Mouse (Mus musculus): Measurements from ENCODE around the gene Sgcb. TPM values are rescaled to one million over a fixed set of nuclear protein-coding genes. Genes with fewer than 3 reads are reported as not detected.

Sgcb gene
- polyA plus RNA-seq, 1 experiment, result 16.9 TPM

DNA sequence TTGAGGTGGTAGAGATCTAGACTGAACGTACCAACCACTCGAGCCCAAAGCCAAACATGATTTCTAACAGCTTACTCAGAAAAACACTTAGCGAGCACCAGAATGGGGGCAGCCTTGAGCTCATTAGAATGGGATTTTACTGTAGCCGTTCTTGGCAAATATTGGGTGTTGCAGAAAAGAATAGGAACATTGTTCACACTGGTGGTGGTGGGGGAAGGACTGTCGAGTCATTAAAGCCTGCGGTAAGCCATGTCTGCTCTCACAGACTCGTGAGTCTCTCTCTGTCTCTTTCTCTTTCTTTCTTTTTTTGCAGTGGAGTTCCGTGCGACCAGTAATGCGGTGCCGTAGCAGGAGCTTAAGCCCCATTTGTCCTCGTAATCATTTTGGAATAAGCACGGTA is 29.0 kb upstream of the Sgcb start:
- no peak overlapping the region for H3K27ac ChIP-seq (ENCODE audit: insufficient read depth, low read depth, low read length)
- TF ChIP-seq CTCF (IDR thresholded peaks at IDR 0.05; ENCODE audit: low read depth, low read length) (no peak), POLR2A (IDR thresholded peaks at IDR 0.05; ENCODE audit: borderline replicate concordance, low read depth, low read length) (no peak)
- H3K4me1 ChIP-seq (ENCODE audit: control insufficient read depth, insufficient read depth, low read length), result no peaks in the 10 kb centered on the region
- no peak overlapping the region for H3K4me3 ChIP-seq (ENCODE audit: insufficient read depth, low read length)

DNA sequence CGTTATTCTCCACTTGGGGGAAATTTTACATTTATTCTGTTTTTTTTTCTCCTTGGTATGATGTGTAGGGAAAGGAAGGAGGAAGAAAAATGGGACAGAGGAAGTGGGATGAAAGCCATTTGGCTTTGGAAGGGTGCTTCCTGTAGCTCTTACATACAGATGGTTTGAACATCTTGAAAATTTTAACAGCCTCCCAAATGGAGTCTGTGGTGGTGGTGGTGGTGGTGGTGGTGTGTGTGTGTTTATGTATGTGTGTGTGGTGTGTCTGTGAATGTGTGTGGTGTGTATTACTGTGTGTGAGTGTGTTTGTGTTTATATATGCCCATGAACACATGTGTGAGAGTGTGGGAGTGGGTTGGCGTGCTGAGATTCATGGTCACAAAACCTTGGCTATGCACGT is 28.0 kb upstream of the Sgcb start:
- TF ChIP-seq POLR2A (IDR thresholded peaks at IDR 0.05; ENCODE audit: borderline replicate concordance, low read depth, low read length), result no peak
- TF ChIP-seq CTCF (IDR thresholded peaks at IDR 0.05; ENCODE audit: low read depth, low read length), result no peak
- H3K4me3 ChIP-seq (ENCODE audit: insufficient read depth, low read length), result no peak overlapping the region
- no peaks in the 10 kb centered on the region for H3K4me1 ChIP-seq (ENCODE audit: control insufficient read depth, insufficient read depth, low read length)
- H3K27ac ChIP-seq (ENCODE audit: insufficient read depth, low read depth, low read length), result no peak overlapping the region

DNA sequence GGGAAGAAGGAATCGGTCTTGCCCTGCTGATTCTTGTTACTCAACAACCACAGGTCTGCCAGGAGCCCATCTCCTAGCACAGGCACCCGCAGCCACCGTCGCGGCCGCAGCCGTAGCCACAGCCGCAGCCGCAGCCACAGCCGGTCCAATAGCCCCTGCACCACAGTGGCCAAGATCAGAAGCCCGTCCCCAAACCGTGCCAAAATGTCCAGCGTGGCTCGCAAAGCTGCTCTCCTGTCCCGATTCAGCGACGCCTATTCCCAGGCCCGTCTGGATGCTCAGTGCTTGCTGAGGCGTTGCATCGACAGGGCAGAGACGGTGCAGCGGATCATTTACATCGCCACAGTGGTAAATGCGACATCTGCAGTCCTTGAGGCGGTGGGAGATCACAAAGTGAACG is 21.8 kb upstream of the Sgcb start:
- Histone ChIP-seq H3K4me1 (ENCODE audit: control insufficient read depth, insufficient read depth, low read length) (no peaks in the 10 kb centered on the region), H3K4me3 (ENCODE audit: insufficient read depth, low read length) (no peak overlapping the region), H3K27ac (ENCODE audit: insufficient read depth, low read depth, low read length) (no peak overlapping the region)
- no peak for TF ChIP-seq POLR2A (IDR thresholded peaks at IDR 0.05; ENCODE audit: borderline replicate concordance, low read depth, low read length)
- TF ChIP-seq CTCF (IDR thresholded peaks at IDR 0.05; ENCODE audit: low read depth, low read length), result no peak

DNA sequence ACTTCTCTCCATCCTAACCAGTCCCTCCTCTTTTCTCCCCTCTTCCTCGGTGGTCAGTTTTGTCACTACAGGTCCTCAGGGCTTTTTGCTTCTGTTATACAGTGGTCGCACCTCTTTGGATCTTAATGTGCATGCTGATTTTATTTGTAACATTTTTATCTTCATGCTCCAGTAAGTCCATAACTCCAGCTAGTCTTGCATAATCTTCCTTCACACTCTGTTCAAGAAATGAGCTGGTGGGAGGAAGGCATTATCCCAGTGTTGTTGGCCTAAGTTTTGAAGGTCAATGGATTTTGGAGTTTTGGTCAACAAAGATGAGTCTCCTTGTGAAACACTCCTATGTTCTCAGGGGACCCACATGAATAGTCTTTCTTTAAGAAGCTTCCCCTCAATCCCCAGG is 20.3 kb upstream of the Sgcb start:
- Histone ChIP-seq H3K4me3 (ENCODE audit: insufficient read depth, low read length) (no peak overlapping the region), H3K27ac (ENCODE audit: insufficient read depth, low read depth, low read length) (no peak overlapping the region), H3K4me1 (ENCODE audit: control insufficient read depth, insufficient read depth, low read length) (no peaks in the 10 kb centered on the region)
- TF ChIP-seq CTCF (IDR thresholded peaks at IDR 0.05; ENCODE audit: low read depth, low read length), result no peak
- no peak for TF ChIP-seq POLR2A (IDR thresholded peaks at IDR 0.05; ENCODE audit: borderline replicate concordance, low read depth, low read length)

DNA sequence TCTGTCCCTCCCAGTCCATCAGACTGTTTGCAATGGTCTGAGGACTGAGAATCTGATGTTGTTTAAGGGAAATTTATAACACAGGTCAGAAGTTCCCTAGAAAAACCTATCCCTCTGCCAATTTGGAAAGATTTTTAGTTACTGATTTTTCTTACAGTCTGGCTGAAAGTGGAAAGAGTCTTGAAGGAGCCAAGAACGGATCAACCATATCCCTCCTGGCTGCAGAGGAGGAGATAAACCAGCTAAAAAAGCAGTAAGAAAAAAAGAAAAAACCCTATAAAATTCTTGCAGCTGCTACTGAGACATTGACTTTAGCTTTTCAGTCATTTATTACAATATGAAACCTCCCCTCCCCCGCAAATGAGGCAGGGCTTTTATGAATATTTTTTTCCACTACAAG is 19.1 kb upstream of the Sgcb start:
- no peak for TF ChIP-seq POLR2A (IDR thresholded peaks at IDR 0.05; ENCODE audit: borderline replicate concordance, low read depth, low read length)
- TF ChIP-seq CTCF (IDR thresholded peaks at IDR 0.05; ENCODE audit: low read depth, low read length), result no peak
- no peak overlapping the region for H3K4me3 ChIP-seq (ENCODE audit: insufficient read depth, low read length)
- no peaks in the 10 kb centered on the region for H3K4me1 ChIP-seq (ENCODE audit: control insufficient read depth, insufficient read depth, low read length)
- H3K27ac ChIP-seq (ENCODE audit: insufficient read depth, low read depth, low read length), result no peak overlapping the region

DNA sequence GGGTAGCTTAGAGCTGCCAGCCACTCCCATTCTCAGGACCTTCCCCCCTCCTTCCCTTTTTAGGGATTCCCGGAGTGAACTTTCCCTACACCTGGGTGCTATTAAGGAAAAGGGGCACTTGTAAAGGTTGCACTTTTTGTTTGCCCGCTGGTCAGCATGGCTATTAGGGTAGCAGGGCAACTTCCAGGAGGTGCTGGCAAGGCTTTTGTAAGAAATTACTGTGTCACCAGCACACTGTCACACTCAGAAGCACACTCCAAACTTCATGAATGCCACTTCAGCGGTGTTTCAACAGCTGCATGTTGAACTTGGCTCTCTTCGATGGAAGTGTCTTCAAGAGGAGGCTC is 4.2 kb upstream of the Sgcb start:
- Histone ChIP-seq H3K27ac (ENCODE audit: insufficient read depth, low read depth, low read length) (no peak overlapping the region), H3K4me3 (ENCODE audit: insufficient read depth, low read length) (peak overlapping the region; percentile 61), H3K4me1 (ENCODE audit: control insufficient read depth, insufficient read depth, low read length) (no peaks in the 10 kb centered on the region; the same call in 1 of the 2 replicates)
- no peak for TF ChIP-seq POLR2A (IDR thresholded peaks at IDR 0.05; ENCODE audit: borderline replicate concordance, low read depth, low read length)
- no peak for TF ChIP-seq CTCF (IDR thresholded peaks at IDR 0.05; ENCODE audit: low read depth, low read length)

DNA sequence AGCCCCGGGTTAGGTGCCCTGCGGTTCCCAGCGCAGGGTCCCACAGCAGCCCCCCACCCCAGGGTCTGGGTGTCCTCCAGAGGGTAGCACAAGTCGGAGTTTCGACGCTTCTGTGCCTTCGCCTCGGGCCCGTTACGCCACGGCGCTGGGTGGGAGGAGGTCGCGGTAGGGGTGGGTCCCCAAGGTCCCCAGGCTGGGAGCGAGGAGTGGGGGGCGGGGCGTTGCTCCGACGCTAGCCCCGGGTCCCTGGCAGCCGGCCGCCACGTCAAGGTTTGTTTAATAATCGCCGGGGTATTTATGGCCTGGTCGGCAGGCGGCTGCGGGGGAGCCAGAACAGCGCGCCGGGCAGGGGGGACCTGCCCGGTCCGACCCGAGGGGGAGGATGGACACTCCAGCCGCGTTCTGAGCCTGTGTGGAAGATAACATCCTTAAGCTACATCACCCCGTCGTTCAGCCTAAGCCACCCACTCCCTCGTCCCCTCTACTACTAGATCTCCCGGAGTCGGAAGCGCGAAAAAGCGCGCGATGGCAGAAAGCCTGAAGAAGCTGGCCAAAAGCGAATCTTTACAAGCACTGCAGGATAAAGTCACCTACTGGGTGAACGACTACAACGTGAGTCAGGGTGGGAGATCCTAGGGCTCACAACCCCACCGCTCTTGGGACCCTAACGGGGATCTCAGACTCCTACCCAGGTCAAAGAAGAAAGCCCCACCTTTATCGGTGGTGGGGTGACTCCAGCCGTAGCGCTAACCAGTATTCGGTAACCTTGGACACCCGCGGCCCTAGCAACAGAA is 3.7 kb upstream of the Sgcb start, which contains the start of gene Spata18:
TSS of gene Spata18 (plus strand) at position 319 of the 794 bp plus-strand sequence.
- TF ChIP-seq CTCF (IDR thresholded peaks at IDR 0.05; ENCODE audit: low read depth, low read length) (no peak), POLR2A (IDR thresholded peaks at IDR 0.05; ENCODE audit: borderline replicate concordance, low read depth, low read length) (no peak)
- Histone ChIP-seq H3K4me3 (ENCODE audit: insufficient read depth, low read length) (peak within 1 kb of the TSS; percentile 61), H3K27ac (ENCODE audit: insufficient read depth, low read depth, low read length) (no peak within 1 kb of the TSS), H3K4me1 (ENCODE audit: control insufficient read depth, insufficient read depth, low read length) (peaks cover 4% of the 10 kb centered on the region; the same call in 1 of the 2 replicates)

DNA sequence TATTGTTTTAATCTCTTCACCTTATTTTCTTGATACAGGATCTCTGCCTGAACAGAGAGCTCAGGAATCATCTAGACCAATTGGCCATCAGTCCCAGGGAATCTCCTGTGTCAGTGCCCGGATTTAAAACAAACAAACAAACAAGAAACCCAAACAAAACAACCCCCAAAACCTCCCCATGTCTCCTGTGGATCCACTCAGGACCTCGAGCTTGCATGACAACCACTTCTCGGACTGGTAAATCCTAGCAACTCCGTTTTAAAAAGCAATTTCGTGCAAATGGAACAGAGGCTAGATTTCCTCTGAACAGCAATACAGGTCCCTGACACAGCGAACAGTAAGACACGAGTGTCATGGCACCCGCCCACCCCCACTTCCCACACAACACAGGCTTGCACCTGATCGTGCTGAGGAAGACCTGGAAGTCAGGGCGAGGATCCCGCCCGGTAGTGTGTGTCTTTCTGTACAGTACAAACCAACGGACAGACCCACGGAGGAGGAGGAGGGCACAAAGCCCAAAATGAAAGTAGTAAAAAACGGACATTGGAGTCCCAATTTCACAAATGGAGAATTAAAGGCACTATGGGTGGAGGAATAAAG is 2.9 kb upstream of the Sgcb start:
- H3K27ac ChIP-seq (ENCODE audit: insufficient read depth, low read depth, low read length), result no peak overlapping the region
- peaks cover 4% of the 10 kb centered on the region; the same call in 1 of the 2 replicates for H3K4me1 ChIP-seq (ENCODE audit: control insufficient read depth, insufficient read depth, low read length)
- no peak for TF ChIP-seq POLR2A (IDR thresholded peaks at IDR 0.05; ENCODE audit: borderline replicate concordance, low read depth, low read length)
- TF ChIP-seq CTCF (IDR thresholded peaks at IDR 0.05; ENCODE audit: low read depth, low read length), result no peak
- H3K4me3 ChIP-seq (ENCODE audit: insufficient read depth, low read length), result peak overlapping the region; percentile 61

DNA sequence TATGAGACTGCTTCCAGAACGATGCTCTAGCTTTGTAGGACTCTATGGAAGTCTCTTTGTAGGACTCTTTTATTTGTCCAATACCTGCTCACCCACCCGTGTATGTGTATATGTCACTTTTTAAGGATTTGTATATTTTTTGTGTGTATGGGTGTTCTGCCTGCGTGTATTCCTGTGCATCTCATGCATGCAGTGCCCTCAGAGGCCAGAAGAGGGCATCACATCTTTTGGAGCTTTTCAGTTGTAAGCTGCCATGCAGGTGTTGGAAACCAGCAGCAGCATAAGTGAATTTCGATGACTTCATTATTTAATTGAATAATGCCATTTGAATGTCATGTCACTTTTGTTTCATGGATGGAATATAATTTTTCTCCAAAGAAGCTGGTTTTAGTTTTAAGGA is 5.5 kb downstream of the Sgcb start:
- Histone ChIP-seq H3K4me1 (ENCODE audit: control insufficient read depth, insufficient read depth, low read length) (peaks cover 4% of the 10 kb centered on the region; the same call in 1 of the 2 replicates), H3K4me3 (ENCODE audit: insufficient read depth, low read length) (no peak overlapping the region), H3K27ac (ENCODE audit: insufficient read depth, low read depth, low read length) (no peak overlapping the region)
- TF ChIP-seq POLR2A (IDR thresholded peaks at IDR 0.05; ENCODE audit: borderline replicate concordance, low read depth, low read length) (no peak), CTCF (IDR thresholded peaks at IDR 0.05; ENCODE audit: low read depth, low read length) (no peak)

DNA sequence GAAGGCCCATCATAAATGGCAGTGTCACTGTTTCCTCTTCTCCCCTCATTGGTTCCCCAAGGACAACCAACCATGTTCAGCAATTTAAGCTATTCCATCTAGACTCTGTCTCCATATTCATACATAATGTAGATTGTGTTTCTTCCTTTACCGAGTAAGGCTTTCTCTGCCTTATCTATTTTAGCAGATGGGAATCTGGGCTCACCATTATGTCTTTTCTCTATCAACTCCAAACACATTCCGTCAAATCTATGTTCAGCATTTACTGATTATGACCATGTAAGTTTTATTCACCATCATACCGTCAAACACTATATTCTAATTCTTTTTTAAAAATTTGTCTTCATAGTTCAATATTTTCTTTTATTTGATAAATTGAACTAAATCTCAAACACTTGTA is 6.5 kb downstream of the Sgcb start:
- TF ChIP-seq CTCF (IDR thresholded peaks at IDR 0.05; ENCODE audit: low read depth, low read length), result no peak
- TF ChIP-seq POLR2A (IDR thresholded peaks at IDR 0.05; ENCODE audit: borderline replicate concordance, low read depth, low read length), result no peak
- H3K4me3 ChIP-seq (ENCODE audit: insufficient read depth, low read length), result no peak overlapping the region
- H3K27ac ChIP-seq (ENCODE audit: insufficient read depth, low read depth, low read length), result no peak overlapping the region
- no peaks in the 10 kb centered on the region for H3K4me1 ChIP-seq (ENCODE audit: control insufficient read depth, insufficient read depth, low read length)

All from bone marrow macrophage, adult 2 months (primary cell).